Mouse (Mus musculus) ES-Bruce4 (cell line): ENCODE data around the gene Zfp3. TPM values are rescaled to one million over a fixed set of nuclear protein-coding genes. Genes with fewer than 3 reads are reported as not detected.
A peak's percentile ranks its signal among the peaks of the same experiment; 100 is the strongest.
"Not testable (repeated sequence)": the region's sequence is repeated elsewhere in the genome, so short reads cannot be mapped to it uniquely, and the experiment has no call there.

Source experiments
- H3K27ac ChIP-seq: 2 replicates; pipeline ENCODE4 v1.5.1; 2012; ENCODE audit warnings: low read length, inconsistent platforms; ENCODE audit not compliant: insufficient read depth
- H3K27me3 ChIP-seq: 2 replicates; pipeline ENCODE4 v1.6.1; 2012; ENCODE audit warnings: mild to moderate bottlenecking, low read length, inconsistent platforms; ENCODE audit not compliant: control insufficient read depth, poor library complexity, insufficient read depth, severe bottlenecking
- H3K36me3 ChIP-seq: 2 replicates; pipeline ENCODE4 v1.6.1; 2012; ENCODE audit warnings: inconsistent platforms, mild to moderate bottlenecking, low read length, moderate library complexity; ENCODE audit not compliant: control insufficient read depth, poor library complexity, insufficient read depth, severe bottlenecking
- H3K4me1 ChIP-seq: one replicate; pipeline ENCODE4 v1.8.1; 2011; ENCODE audit warnings: low read length; ENCODE audit not compliant: control insufficient read depth, insufficient read depth
- H3K4me3 ChIP-seq: 2 replicates; pipeline ENCODE4 v1.5.1; 2011; ENCODE audit warnings: low read depth, mild to moderate bottlenecking, low read length
- H3K9ac ChIP-seq: 2 replicates; pipeline ENCODE4 v1.6.1; 2012; ENCODE audit warnings: low read depth, mild to moderate bottlenecking, inconsistent platforms; ENCODE audit not compliant: poor library complexity, severe bottlenecking
- H3K9me3 ChIP-seq: replicated peaks from 2 replicates; pipeline ENCODE4 v1.6.1; 2012; ENCODE audit warnings: mild to moderate bottlenecking, low read length, inconsistent platforms; ENCODE audit not compliant: control insufficient read depth, poor library complexity, insufficient read depth, severe bottlenecking
- CTCF ChIP-seq: IDR thresholded peaks from one replicate; pipeline ENCODE4 v1.8.1; 2011; ENCODE audit warnings: low read depth, low read length
- EP300 ChIP-seq: IDR thresholded peaks from 2 replicates; pipeline ENCODE4 v1.6.1; 2011; ENCODE audit warnings: low read depth, low read length; ENCODE audit not compliant: insufficient read depth
- POLR2A ChIP-seq: IDR thresholded peaks from one replicate; pipeline ENCODE4 v1.8.1; 2011; ENCODE audit warnings: low read length; ENCODE audit not compliant: insufficient read depth
- polyA plus RNA-seq: library from polyadenylated mRNA; stranded (reverse); fragments of >200 nt; gene quantifications from 2 replicates; pipeline ENCODE4 v1.2.4, GENCODE M21; 2011; ENCODE audit warnings: low read depth; ENCODE audit not compliant: missing spikeins, insufficient read depth, insufficient read length

Zfp3 gene
- polyA plus RNA-seq, 1 experiment, result 3.6 TPM

DNA sequence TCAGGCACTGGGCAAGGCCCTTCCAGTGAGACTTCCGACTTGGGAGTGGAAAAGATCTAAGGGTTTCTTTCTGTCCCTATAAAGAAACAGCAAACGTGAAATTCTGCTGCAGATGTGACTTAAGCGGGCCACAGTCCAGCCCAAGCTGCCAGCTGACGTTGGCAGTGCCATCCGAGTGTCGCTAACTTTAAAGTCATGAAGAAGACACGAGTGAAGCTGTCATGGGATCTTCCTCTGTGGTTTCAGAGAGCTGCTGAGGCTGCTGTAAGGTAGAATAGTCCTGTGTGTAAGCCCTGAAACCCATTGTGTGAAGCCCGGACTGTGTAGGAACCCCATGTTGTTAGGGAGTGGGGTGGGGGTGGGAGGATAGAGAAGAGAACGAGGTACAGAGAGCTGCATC lies 1.4 kb upstream of the Zfp3 start:
- no peaks in the 10 kb centered on the region for H3K4me1 ChIP-seq
- no peaks in the 10 kb centered on the region for H3K9me3 ChIP-seq
- no peak overlapping the region for H3K27ac ChIP-seq
- H3K9ac ChIP-seq, result no peak overlapping the region
- 0 out of 2 replicates have a peak, but pooled peaks cover 1% of the 10 kb centered on the region for H3K36me3 ChIP-seq
- TF ChIP-seq POLR2A (no peak), CTCF (no peak), EP300 (no peak)
- H3K4me3 ChIP-seq, result no peak overlapping the region
- no peaks in the 10 kb centered on the region for H3K27me3 ChIP-seq

DNA sequence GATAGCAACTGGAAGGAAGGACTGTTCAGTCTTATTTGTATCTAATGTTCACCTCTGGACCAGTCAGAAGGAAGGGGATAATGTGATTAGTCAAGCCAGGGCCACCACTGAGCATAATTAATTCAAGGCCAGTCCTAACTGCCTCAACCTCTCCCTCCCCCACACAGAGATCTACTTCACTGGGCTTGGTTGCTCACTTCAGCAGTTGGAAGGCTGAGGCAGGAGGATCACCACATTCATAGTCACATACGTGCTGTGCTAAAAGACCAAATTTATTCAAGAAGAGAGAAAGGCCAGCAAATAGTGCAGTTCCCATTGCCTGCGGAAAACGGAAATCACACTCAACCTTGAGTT lies 450 bp upstream of the Zfp3 start:
- Histone ChIP-seq H3K9ac (peak overlapping the region; percentile 80), H3K27ac (peak overlapping the region; percentile 6), H3K9me3 (no peaks in the 10 kb centered on the region), H3K4me3 (peak overlapping the region; percentile 95), H3K27me3 (no peaks in the 10 kb centered on the region), H3K4me1 (no peaks in the 10 kb centered on the region), H3K36me3 (0 out of 2 replicates have a peak, but pooled peaks cover 2% of the 10 kb centered on the region)
- TF ChIP-seq CTCF, result no peak
- TF ChIP-seq EP300, result no peak
- no peak for TF ChIP-seq POLR2A

GRCm38 (mm10) chr11:70765776-70766445 lies 1.9 kb downstream of the Zfp3 start:
- TF ChIP-seq CTCF (no peak), POLR2A (no peak), EP300 (no peak)
- Histone ChIP-seq H3K9me3 (no peaks in the 10 kb centered on the region), H3K36me3 (0 out of 2 replicates have a peak, but pooled peaks cover 2% of the 10 kb centered on the region), H3K9ac (no peak overlapping the region), H3K4me1 (no peaks in the 10 kb centered on the region), H3K4me3 (no peak overlapping the region), H3K27ac (no peak overlapping the region), H3K27me3 (no peaks in the 10 kb centered on the region)

DNA sequence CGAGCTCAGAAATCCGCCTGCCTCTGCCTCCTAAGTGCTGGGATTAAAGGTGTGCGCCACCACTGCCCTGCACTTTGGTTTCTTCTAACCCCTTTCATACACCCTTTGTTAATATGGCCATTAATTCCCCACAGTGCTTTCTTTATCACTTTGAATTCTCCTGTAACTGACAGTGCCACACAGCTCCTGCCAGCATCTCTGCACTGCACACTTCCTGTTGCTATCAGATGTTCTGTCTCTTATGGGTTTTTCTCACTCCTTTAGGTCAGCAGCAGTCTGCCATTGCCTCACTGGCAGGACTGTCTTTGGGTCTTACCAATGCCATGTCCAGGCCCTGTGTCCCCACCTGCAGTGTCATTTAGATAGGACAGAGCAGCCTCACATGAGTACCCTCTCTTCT lies 6.8 kb downstream of the Zfp3 start:
- H3K27ac ChIP-seq, result no peak overlapping the region
- H3K27me3 ChIP-seq, result no peaks in the 10 kb centered on the region
- no peaks in the 10 kb centered on the region for H3K9me3 ChIP-seq
- no peak overlapping the region for H3K9ac ChIP-seq
- H3K4me1 ChIP-seq, result no peaks in the 10 kb centered on the region
- no peak overlapping the region for H3K4me3 ChIP-seq
- TF ChIP-seq CTCF (no peak), POLR2A (no peak), EP300 (no peak)
- H3K36me3 ChIP-seq, result peaks cover 6% of the 10 kb centered on the region; the same call in 1 of the 2 replicates

DNA sequence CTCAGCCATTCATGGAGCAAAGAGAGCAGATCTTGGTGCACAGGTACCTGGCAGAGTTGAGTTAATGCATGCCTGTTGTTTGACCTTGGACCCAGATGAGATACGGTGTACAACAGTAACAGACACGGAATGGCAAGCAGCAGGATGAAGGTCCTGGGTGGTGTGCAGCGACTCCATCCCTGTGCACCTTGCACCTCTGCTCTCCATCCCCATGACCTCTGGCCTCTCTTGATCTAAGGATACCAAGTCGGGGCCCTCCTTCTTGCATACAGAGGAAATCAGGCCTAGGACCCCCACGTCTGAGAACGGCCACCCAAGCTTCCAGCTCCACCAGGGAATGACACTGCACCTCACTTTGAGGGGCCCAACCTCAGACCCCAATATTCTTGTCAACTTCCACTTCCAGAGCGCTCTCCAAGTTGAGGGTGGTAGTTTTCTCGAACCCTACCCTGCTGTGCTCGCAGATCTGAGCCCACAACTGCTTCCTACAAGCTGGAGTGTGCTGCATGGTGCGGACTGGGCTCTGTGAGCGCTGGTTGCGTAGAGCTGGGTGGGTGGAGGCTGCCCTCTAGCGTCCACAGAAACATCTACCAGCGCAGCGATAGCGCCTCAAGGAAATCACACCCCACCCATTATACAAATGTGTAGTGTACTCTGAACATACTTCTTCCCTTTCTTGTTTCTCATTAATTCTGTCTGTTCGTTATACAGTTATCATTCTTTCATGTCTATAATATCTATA lies 13.0 kb downstream of the Zfp3 start:
- Histone ChIP-seq H3K4me3 (no peak overlapping the region), H3K9me3 (no peaks in the 10 kb centered on the region), H3K4me1 (no peaks in the 10 kb centered on the region), H3K36me3 (peaks cover under 1% of the 10 kb centered on the region; the same call in 1 of the 2 replicates), H3K27ac (no peak overlapping the region), H3K9ac (no peak overlapping the region), H3K27me3 (no peaks in the 10 kb centered on the region)
- peak; percentile 98 for TF ChIP-seq CTCF
- no peak for TF ChIP-seq POLR2A

GRCm38 (mm10) chr11:70777634-70778033 lies 13.6 kb downstream of the Zfp3 start:
- H3K9me3 ChIP-seq, result no peaks in the 10 kb centered on the region
- TF ChIP-seq POLR2A, result no peak
- TF ChIP-seq EP300, result no peak
- TF ChIP-seq CTCF, result no peak
- no peak overlapping the region for H3K27ac ChIP-seq
- H3K4me3 ChIP-seq, result no peak overlapping the region
- H3K9ac ChIP-seq, result no peak overlapping the region
- H3K36me3 ChIP-seq, result no peaks in the 10 kb centered on the region
- no peaks in the 10 kb centered on the region for H3K4me1 ChIP-seq
- H3K27me3 ChIP-seq, result no peaks in the 10 kb centered on the region

- not testable (repeated sequence) for H3K9ac ChIP-seq, H3K4me3 ChIP-seq, H3K27me3 ChIP-seq, H3K36me3 ChIP-seq, H3K9me3 ChIP-seq, H3K27ac ChIP-seq, H3K4me1 ChIP-seq
Observed at GRCm38 (mm10) chr11:70778058-70778457, 14.0 kb downstream of the Zfp3 start.
